Mouse (Mus musculus) cortical plate, adult 2 months (tissue): Measurements from ENCODE around the gene Vmp1.

Source experiments
- CTCF ChIP-seq: fragments of 200-500 bp; IDR thresholded peaks from 2 replicates; pipeline ENCODE4 v1.5.1; 2011; ENCODE audit warnings: mild to moderate bottlenecking, control low read depth, low read length; ENCODE audit not compliant: insufficient read depth; ENCODE audit errors: extremely low read depth
- POLR2A ChIP-seq: fragments of 200-500 bp; IDR thresholded peaks from 2 replicates; pipeline ENCODE4 v1.6.1; 2011; ENCODE audit warnings: mild to moderate bottlenecking, low read length, control low read depth; ENCODE audit not compliant: insufficient read depth; ENCODE audit errors: extremely low read depth

- no peak for TF ChIP-seq CTCF
- no peak for TF ChIP-seq POLR2A
Measured at GRCm38 (mm10) chr11:86596976-86597375, 86.7 kb downstream of the Vmp1 start.
